In the genomic region with DNA sequence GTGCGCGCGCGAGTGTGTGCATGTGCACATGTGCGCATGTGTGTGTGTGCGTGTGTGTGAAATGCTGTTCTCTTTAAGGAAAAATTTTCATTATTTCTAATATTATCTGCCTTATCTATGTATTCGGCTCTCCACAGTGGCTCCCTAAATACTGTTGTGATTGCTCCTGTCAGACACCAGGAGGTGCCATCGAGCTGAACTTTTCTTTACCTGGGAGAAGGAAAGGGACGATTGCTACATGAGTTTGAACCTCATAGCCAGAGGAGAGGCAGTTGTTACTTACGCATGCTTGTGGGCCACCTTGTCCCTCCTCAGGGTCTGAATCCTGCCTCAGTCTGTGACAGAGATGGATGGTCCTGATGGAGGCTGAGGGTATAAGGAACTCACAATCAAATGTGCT, we compare ENCODE assay signal across 10 mouse cellular contexts. TPM values are rescaled to one million over a fixed set of nuclear protein-coding genes. Genes with fewer than 3 reads are reported as not detected.
DNase-seq lines count a peak whose midpoint lies in the region; ATAC-seq lines count a peak whose summit lies in the region.
"Had no signal": no experiment of that assay in that cellular context is flagged by ENCODE, and none has a peak within 500 bp of the region (broad histone marks: within the 10 kb centered on the region; RNA-seq: fewer than 3 reads in every experiment).

No protein-coding gene starts in this region.

- no peak overlapping the region for H3K27ac ChIP-seq in hindbrain, embryonic 11.5 days (ENCODE audit: low read depth, low read length)
- H3K27ac ChIP-seq in hindbrain, embryonic 13.5 days = no peak overlapping the region
- H3K27ac ChIP-seq: embryonic facial prominence, embryonic 13.5 days had no signal

- no peak overlapping the region for H3K4me3 ChIP-seq in hindbrain, embryonic 11.5 days (ENCODE audit: low read depth, low read length)
- no peak overlapping the region for H3K4me3 ChIP-seq in hindbrain, embryonic 13.5 days
- H3K4me3 ChIP-seq: embryonic facial prominence, embryonic 13.5 days had no signal

- H3K4me2 ChIP-seq in hindbrain, embryonic 11.5 days (replicated peaks; ENCODE audit: low read depth, low read length) = no peak overlapping the region
- H3K4me2 ChIP-seq in hindbrain, embryonic 13.5 days = no peak overlapping the region
- H3K4me2 ChIP-seq: embryonic facial prominence, embryonic 13.5 days had no signal

- peak; percentile 54 for DNase-seq in hindbrain, embryonic 11.5 days (ENCODE audit: low spot score)
- DNase-seq in B cell, adult 2 months = peak; percentile 65 to 71
- DNase-seq in Muller cell, postnatal 12 days (ENCODE audit: inconsistent ontology term) = peak; percentile 21
- DNase-seq in cerebellum, postnatal 36 days = peak; percentile 41 to 59
- peak; percentile 43 for DNase-seq in kidney, postnatal 14 days
- peak; percentile 64 for DNase-seq in mesoderm, embryonic 11.5 days (ENCODE audit: low read depth, low spot score)
- peak; percentile 63 for DNase-seq in thymus, postnatal 4 days

- no peaks in the 10 kb centered on the region for H3K27me3 ChIP-seq in hindbrain, embryonic 11.5 days (ENCODE audit: control insufficient read depth, insufficient read depth, low read length)
- no peaks in the 10 kb centered on the region for H3K27me3 ChIP-seq in hindbrain, embryonic 13.5 days
- H3K27me3 ChIP-seq: embryonic facial prominence, embryonic 13.5 days had no signal

- 59% methylated on average over 10 of the region's 10 CpGs for WGBS in hindbrain, embryonic 11.5 days
- WGBS in hindbrain, embryonic 13.5 days = 61% methylated on average over 10 of the region's 10 CpGs

- H3K4me1 ChIP-seq in hindbrain, embryonic 11.5 days (replicated peaks; ENCODE audit: control insufficient read depth, insufficient read depth, low read length) = no peaks in the 10 kb centered on the region
- 0 out of 2 replicates have a peak, but pooled peaks cover 2% of the 10 kb centered on the region for H3K4me1 ChIP-seq in hindbrain, embryonic 13.5 days (replicated peaks)

- H3K36me3 ChIP-seq in hindbrain, embryonic 11.5 days (ENCODE audit: control insufficient read depth, insufficient read depth, low read length) = no peaks in the 10 kb centered on the region
- no peaks in the 10 kb centered on the region for H3K36me3 ChIP-seq in hindbrain, embryonic 13.5 days
- H3K36me3 ChIP-seq: embryonic facial prominence, embryonic 13.5 days had no signal

- no peaks in the 10 kb centered on the region for H3K9me3 ChIP-seq in hindbrain, embryonic 11.5 days (ENCODE audit: control insufficient read depth, low read length)
- no peaks in the 10 kb centered on the region for H3K9me3 ChIP-seq in hindbrain, embryonic 13.5 days
- H3K9me3 ChIP-seq: embryonic facial prominence, embryonic 13.5 days had no signal

- ATAC-seq in hindbrain, embryonic 11.5 days (ENCODE audit: low FRiP score) = no peak
- no peak for ATAC-seq in hindbrain, embryonic 13.5 days (ENCODE audit: low FRiP score)

- H3K9ac ChIP-seq in hindbrain, embryonic 11.5 days (ENCODE audit: low read depth, low read length) = no peak overlapping the region
- no peak overlapping the region for H3K9ac ChIP-seq in hindbrain, embryonic 13.5 days
- H3K9ac ChIP-seq: embryonic facial prominence, embryonic 13.5 days had no signal

RNA-seq across cellular contexts. Expression of a gene that starts 24.5 kb away (rescaled TPM):
- not detected in 2 replicates for polyA plus RNA-seq in hindbrain, embryonic 11.5 days (2014; fragmentation: Nextera tagmentation; extraction: Ambion mirVana)
- polyA plus RNA-seq in hindbrain, embryonic 13.5 days (2015; fragmentation: Nextera tagmentation; extraction: Ambion mirVana) = not detected in 2 replicates
- polyA plus RNA-seq: embryonic facial prominence, embryonic 13.5 days; limb, embryonic 14.5 days had no signal

RNA-seq across cellular contexts. Expression of a gene that starts 27.9 kb away (rescaled TPM):
- polyA plus RNA-seq in hindbrain, embryonic 11.5 days (2014; fragmentation: Nextera tagmentation; extraction: Ambion mirVana) = 0.21 TPM in 1 of 2 replicates, not detected in the other
- not detected in 2 replicates for polyA plus RNA-seq in hindbrain, embryonic 13.5 days (2015; fragmentation: Nextera tagmentation; extraction: Ambion mirVana)
- polyA plus RNA-seq: embryonic facial prominence, embryonic 13.5 days had no signal

RNA-seq across cellular contexts. Expression of a gene that starts 54.2 kb away (rescaled TPM):
- polyA plus RNA-seq in hindbrain, embryonic 11.5 days (2014; fragmentation: Nextera tagmentation; extraction: Ambion mirVana) = 1.3 TPM in 2 replicates
- 1.8 and 2.7 TPM in 2 replicates for polyA plus RNA-seq in hindbrain, embryonic 13.5 days (2015; fragmentation: Nextera tagmentation; extraction: Ambion mirVana)
